Mouse (Mus musculus): ENCODE measurements around the gene Enpp7.

- TF ChIP-seq MAFK (IDR thresholded peaks at IDR 0.05; ENCODE audit: insufficient read depth, low read depth, low read length) (no peak), ZNF384 (IDR thresholded peaks at IDR 0.05; ENCODE audit: low read depth, low read length) (no peak), ZC3H11A (IDR thresholded peaks at IDR 0.05; ENCODE audit: borderline replicate concordance, low read depth, low read length) (no peak)
Observed at GRCm38 (mm10) chr11:119021180-119021579, 33.2 kb downstream of the Enpp7 start.

Data from ES-E14 (cell line).